Mouse (Mus musculus): Measurements from ENCODE around the gene Zcwpw1. TPM values are rescaled to one million over a fixed set of nuclear protein-coding genes. Genes with fewer than 3 reads are reported as not detected.
"Not testable (repeated sequence)": the region's sequence is repeated elsewhere in the genome, so short reads cannot be mapped to it uniquely, and the experiment has no call there.

The Zcwpw1 gene
- polyA plus RNA-seq, 1 experiment from 2014 or later = 16.5 TPM

DNA sequence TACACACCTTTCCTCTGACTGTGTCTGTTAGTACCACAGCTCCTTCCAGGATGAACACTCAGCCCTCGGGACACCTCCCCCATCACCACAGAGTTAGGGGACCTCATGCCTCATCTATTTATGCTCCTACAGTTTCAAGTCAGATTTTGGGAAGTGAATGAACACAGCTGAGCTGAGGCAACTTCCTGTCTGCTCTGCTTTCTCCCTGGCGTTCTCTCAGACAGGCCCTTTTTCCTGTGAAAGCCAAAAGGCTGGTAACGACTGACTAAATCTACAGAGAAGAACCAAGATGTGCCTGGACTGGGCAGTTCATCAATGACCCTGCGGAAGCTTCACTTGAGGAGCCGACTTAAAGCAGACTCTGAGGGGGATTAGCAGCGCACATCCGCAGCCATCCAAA lies 42.6 kb downstream of the Zcwpw1 start:
- no peak overlapping the region for H3K27ac ChIP-seq (replicated peaks; ENCODE audit: low read depth, low read length)
- no peak overlapping the region for H3K9ac ChIP-seq (ENCODE audit: low read depth, low read length)
- no peak overlapping the region for H3K4me2 ChIP-seq (ENCODE audit: low read depth, low read length)
- 79% methylated on average over 7 of the region's 7 CpGs for WGBS
- ATAC-seq (ENCODE audit: low read depth) (no peak), DNase-seq (ENCODE audit: low spot score) (no peak)
- no peaks in the 10 kb centered on the region for H3K27me3 ChIP-seq (replicated peaks; ENCODE audit: control insufficient read depth, insufficient read depth, low read length)
- no peak overlapping the region for H3K4me3 ChIP-seq (ENCODE audit: low read depth, low read length)
- H3K36me3 ChIP-seq (ENCODE audit: control insufficient read depth, insufficient read depth, low read length) = no peaks in the 10 kb centered on the region
- H3K9me3 ChIP-seq (ENCODE audit: control insufficient read depth, low read length) = no peaks in the 10 kb centered on the region
- H3K4me1 ChIP-seq (ENCODE audit: control insufficient read depth, insufficient read depth, low read length) = no peaks in the 10 kb centered on the region

DNA sequence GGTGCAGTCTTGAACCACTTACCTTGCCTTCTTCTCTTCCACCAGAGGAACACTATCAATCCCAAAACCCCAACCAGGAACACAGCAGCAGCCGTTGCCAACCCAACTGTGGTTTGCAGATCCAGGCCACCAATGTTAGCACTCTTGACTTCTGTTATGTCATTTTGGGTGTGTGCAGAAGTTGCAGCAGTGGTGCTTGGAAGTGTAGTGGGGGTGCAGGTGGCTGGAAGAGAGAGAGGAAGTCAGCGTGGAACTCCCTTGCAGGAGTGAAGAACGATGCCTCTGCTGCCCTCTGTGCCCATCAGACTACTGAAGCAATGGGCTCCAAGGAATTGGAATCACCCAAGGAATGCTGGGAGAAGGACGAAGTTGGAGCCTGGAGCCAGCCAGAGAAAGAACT lies 43.5 kb downstream of the Zcwpw1 start:
- Histone ChIP-seq H3K27me3 (replicated peaks; ENCODE audit: control insufficient read depth, insufficient read depth, low read length) (no peaks in the 10 kb centered on the region), H3K9me3 (ENCODE audit: control insufficient read depth, low read length) (no peaks in the 10 kb centered on the region), H3K36me3 (ENCODE audit: control insufficient read depth, insufficient read depth, low read length) (no peaks in the 10 kb centered on the region), H3K9ac (ENCODE audit: low read depth, low read length) (no peak overlapping the region), H3K4me1 (ENCODE audit: control insufficient read depth, insufficient read depth, low read length) (no peaks in the 10 kb centered on the region), H3K4me3 (ENCODE audit: low read depth, low read length) (no peak overlapping the region), H3K4me2 (ENCODE audit: low read depth, low read length) (no peak overlapping the region), H3K27ac (replicated peaks; ENCODE audit: low read depth, low read length) (no peak overlapping the region)
- ATAC-seq (ENCODE audit: low read depth) (no peak), DNase-seq (ENCODE audit: low spot score) (no peak)
- 83% methylated on average over 4 of the region's 4 CpGs for WGBS

DNA sequence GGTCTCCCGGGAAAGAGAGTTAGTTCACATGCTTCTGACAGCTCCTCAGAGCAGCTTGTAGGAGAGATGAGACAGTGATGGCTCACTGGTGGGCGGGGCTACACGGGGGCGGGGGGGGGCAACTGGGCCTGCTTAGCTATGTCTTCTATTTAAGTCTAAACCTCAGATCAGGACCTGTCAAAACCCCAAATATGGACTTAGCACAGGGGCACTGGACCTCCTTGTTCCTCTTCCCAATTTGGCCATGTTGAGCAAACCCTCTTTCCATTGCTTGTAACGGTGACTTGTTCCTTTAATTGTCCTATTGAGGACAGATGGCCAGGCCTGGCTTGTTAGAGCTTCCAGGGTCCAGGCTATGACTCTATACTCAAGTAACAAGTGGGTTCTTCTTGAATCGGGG lies 43.9 kb downstream of the Zcwpw1 start:
- Histone ChIP-seq H3K4me1 (ENCODE audit: control insufficient read depth, insufficient read depth, low read length) (no peaks in the 10 kb centered on the region), H3K9me3 (ENCODE audit: control insufficient read depth, low read length) (no peaks in the 10 kb centered on the region), H3K27me3 (replicated peaks; ENCODE audit: control insufficient read depth, insufficient read depth, low read length) (no peaks in the 10 kb centered on the region), H3K4me3 (ENCODE audit: low read depth, low read length) (no peak overlapping the region), H3K27ac (replicated peaks; ENCODE audit: low read depth, low read length) (no peak overlapping the region), H3K4me2 (ENCODE audit: low read depth, low read length) (no peak overlapping the region), H3K36me3 (ENCODE audit: control insufficient read depth, insufficient read depth, low read length) (no peaks in the 10 kb centered on the region), H3K9ac (ENCODE audit: low read depth, low read length) (no peak overlapping the region)
- DNase-seq (ENCODE audit: low spot score) (no peak), ATAC-seq (ENCODE audit: low read depth) (no peak)
- WGBS = 63% methylated on average over 6 of the region's 6 CpGs

DNA sequence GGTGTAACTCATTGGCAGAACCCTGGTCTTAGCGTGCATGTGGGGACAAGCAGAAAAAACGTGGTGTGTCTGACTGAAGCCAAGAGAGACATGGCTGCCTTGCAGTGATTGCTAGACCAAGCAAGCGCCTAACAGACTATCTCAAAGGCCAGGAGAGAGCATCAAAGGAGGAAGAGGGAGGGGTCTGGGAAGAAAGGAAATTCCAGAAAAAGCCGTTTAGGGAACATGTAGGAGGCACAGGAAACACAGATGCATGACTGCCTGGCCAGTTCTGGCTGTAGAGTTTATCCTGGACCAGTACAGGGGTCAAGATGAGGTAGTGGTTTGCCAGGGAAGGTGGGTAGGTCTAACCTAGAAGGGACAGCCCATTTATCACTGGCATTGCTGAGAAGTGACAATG lies 45.9 kb downstream of the Zcwpw1 start:
- Histone ChIP-seq H3K4me1 (ENCODE audit: control insufficient read depth, insufficient read depth, low read length) (no peaks in the 10 kb centered on the region), H3K9me3 (ENCODE audit: control insufficient read depth, low read length) (no peaks in the 10 kb centered on the region), H3K4me2 (ENCODE audit: low read depth, low read length) (no peak overlapping the region), H3K9ac (ENCODE audit: low read depth, low read length) (no peak overlapping the region), H3K4me3 (ENCODE audit: low read depth, low read length) (no peak overlapping the region), H3K27ac (replicated peaks; ENCODE audit: low read depth, low read length) (no peak overlapping the region), H3K36me3 (ENCODE audit: control insufficient read depth, insufficient read depth, low read length) (no peaks in the 10 kb centered on the region), H3K27me3 (replicated peaks; ENCODE audit: control insufficient read depth, insufficient read depth, low read length) (no peaks in the 10 kb centered on the region)
- ATAC-seq (ENCODE audit: low read depth) (no peak), DNase-seq (ENCODE audit: low spot score) (no peak)
- WGBS = 42% methylated on average over 4 of the region's 4 CpGs

DNA sequence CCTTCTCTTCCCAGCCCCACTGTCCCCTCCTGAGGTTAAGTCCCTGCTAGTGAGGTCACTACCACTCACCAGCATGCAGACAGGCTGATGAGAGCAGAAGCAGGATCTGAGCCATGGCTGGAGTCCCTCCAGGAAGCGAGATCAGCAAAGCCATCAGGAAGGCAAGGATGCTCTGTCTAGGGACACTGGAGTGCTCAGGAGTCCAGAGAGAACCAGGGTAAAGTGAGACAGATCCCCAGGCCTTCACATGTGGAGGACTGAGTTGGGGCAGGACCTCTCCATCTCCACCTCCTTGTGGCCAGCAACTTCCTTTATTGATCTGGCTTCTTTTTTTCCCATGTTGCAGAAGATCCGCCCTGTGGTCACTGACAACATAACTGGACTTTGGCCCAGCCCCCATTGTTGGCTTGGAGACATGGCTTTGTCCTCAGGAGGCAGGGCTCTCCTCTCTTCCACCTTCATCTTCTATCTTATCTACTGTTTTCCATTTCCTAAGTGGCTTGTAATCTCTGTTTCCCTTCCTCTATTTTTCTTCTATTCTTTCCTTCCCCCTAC lies 48.4 kb downstream of the Zcwpw1 start, which contains the start of gene Pilra:
TSS of gene Pilra (minus strand) at position 316 of the 555 bp plus-strand sequence.
- H3K9me3 ChIP-seq (ENCODE audit: control insufficient read depth, low read length); H3K4me1 ChIP-seq (ENCODE audit: control insufficient read depth, insufficient read depth, low read length); DNase-seq (ENCODE audit: low spot score); H3K9ac ChIP-seq (ENCODE audit: low read depth, low read length); H3K36me3 ChIP-seq (ENCODE audit: control insufficient read depth, insufficient read depth, low read length); ATAC-seq (ENCODE audit: low read depth); H3K4me2 ChIP-seq (ENCODE audit: low read depth, low read length); H3K27ac ChIP-seq (replicated peaks; ENCODE audit: low read depth, low read length); H3K4me3 ChIP-seq (ENCODE audit: low read depth, low read length); H3K27me3 ChIP-seq (replicated peaks; ENCODE audit: control insufficient read depth, insufficient read depth, low read length): not testable (repeated sequence)
- 36% methylated on average over 2 of the region's 2 CpGs for WGBS

DNA sequence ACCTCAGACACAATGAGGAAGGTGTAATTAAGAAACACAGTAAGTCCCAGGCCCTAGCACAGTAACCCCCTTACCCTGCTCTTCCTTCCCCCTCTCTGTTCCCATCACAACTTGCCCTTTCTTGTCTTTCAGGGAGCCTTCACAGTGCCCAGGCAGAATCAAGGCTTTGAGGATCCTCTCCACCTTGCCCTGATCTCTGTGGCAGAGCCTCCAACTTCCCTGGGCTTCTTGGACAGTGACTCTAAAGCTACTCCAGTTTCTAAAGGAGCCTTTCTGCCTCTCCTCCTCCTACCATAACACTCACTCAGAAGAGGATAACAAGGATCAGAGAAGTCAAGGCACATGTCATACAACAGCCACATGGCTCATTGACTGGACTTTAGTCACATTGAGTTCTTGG lies 49.0 kb downstream of the Zcwpw1 start:
- DNase-seq (ENCODE audit: low spot score) (no peak), ATAC-seq (ENCODE audit: low read depth) (no peak)
- no peak overlapping the region for H3K4me3 ChIP-seq (ENCODE audit: low read depth, low read length)
- H3K9me3 ChIP-seq (ENCODE audit: control insufficient read depth, low read length) = no peaks in the 10 kb centered on the region
- no peak overlapping the region for H3K4me2 ChIP-seq (ENCODE audit: low read depth, low read length)
- no peaks in the 10 kb centered on the region for H3K27me3 ChIP-seq (replicated peaks; ENCODE audit: control insufficient read depth, insufficient read depth, low read length)
- no peaks in the 10 kb centered on the region for H3K4me1 ChIP-seq (ENCODE audit: control insufficient read depth, insufficient read depth, low read length)
- H3K36me3 ChIP-seq (ENCODE audit: control insufficient read depth, insufficient read depth, low read length) = no peaks in the 10 kb centered on the region
- no peak overlapping the region for H3K27ac ChIP-seq (replicated peaks; ENCODE audit: low read depth, low read length)
- H3K9ac ChIP-seq (ENCODE audit: low read depth, low read length) = no peak overlapping the region

DNA sequence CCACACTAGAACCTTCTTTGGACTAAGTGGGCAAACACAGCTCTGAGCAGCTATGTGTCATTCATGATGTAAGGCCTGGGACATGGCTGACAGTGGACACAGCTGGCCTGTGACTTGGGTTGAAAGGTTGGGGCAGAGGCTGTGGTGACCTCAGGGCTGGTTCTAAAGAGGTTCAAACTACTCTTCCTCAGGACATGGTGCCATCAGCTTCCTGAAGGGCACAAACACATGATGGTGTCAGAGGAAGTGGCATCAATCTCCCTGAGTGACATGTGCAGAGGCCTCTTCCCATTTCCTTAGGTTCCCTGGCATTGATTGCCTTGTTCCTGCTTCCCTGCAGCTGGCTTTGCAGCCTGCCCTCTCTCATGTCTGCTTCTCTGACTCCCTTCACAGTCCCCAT lies 49.5 kb downstream of the Zcwpw1 start:
- H3K4me1 ChIP-seq (ENCODE audit: control insufficient read depth, insufficient read depth, low read length); H3K9me3 ChIP-seq (ENCODE audit: control insufficient read depth, low read length); H3K36me3 ChIP-seq (ENCODE audit: control insufficient read depth, insufficient read depth, low read length); H3K27me3 ChIP-seq (replicated peaks; ENCODE audit: control insufficient read depth, insufficient read depth, low read length); H3K4me3 ChIP-seq (ENCODE audit: low read depth, low read length); H3K27ac ChIP-seq (replicated peaks; ENCODE audit: low read depth, low read length); H3K4me2 ChIP-seq (ENCODE audit: low read depth, low read length); ATAC-seq (ENCODE audit: low read depth); DNase-seq (ENCODE audit: low spot score); H3K9ac ChIP-seq (ENCODE audit: low read depth, low read length): not testable (repeated sequence)

DNA sequence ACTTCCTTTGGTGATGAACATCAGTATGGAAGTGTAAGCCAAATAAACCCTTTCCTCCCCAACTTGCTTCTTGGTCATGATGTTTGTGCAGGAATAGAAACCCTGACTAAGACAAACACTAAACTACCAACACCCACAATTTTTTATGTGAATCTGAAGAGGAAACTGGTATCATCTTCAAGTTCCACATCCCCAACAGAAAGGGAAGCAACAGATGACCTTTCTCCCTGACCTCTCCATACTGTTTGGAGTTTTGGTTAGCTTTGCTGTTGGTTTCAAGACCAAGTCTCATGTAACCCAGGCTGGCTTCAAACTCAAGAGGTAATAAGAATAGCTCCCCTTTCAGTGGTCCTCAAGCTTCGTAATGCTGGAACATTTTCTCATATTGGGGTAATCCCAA lies 62.7 kb downstream of the Zcwpw1 start:
- DNase-seq (ENCODE audit: low spot score); H3K9me3 ChIP-seq (ENCODE audit: control insufficient read depth, low read length); ATAC-seq (ENCODE audit: low read depth); H3K36me3 ChIP-seq (ENCODE audit: control insufficient read depth, insufficient read depth, low read length); H3K4me3 ChIP-seq (ENCODE audit: low read depth, low read length); H3K27me3 ChIP-seq (replicated peaks; ENCODE audit: control insufficient read depth, insufficient read depth, low read length); H3K4me1 ChIP-seq (ENCODE audit: control insufficient read depth, insufficient read depth, low read length); H3K27ac ChIP-seq (replicated peaks; ENCODE audit: low read depth, low read length); H3K4me2 ChIP-seq (ENCODE audit: low read depth, low read length); H3K9ac ChIP-seq (ENCODE audit: low read depth, low read length): not testable (repeated sequence)
- 86% methylated on average over 1 of the region's 1 CpGs for WGBS

DNA sequence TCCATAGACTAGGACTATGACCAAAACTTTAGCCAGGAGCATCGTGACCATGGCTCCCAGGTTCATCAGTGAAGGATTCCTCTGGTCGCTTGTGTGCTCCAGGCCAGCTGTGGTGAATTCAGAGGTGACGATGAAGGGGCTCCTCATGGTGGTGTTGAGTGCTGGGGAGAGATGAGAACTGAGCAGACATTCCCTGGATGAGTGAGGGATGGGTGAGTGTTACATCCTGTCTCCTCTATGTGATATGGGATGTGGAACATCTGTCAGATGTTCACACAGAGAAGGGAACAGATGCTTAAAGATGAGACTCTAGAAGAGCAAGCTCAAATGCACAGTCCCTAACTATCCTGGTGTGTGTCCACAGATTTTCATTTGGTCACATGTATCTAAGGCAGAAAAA lies 67.3 kb downstream of the Zcwpw1 start:
- 81% methylated on average over 3 of the region's 3 CpGs for WGBS
- DNase-seq (ENCODE audit: low spot score); H3K4me1 ChIP-seq (ENCODE audit: control insufficient read depth, insufficient read depth, low read length); ATAC-seq (ENCODE audit: low read depth); H3K27ac ChIP-seq (replicated peaks; ENCODE audit: low read depth, low read length); H3K27me3 ChIP-seq (replicated peaks; ENCODE audit: control insufficient read depth, insufficient read depth, low read length); H3K4me3 ChIP-seq (ENCODE audit: low read depth, low read length); H3K4me2 ChIP-seq (ENCODE audit: low read depth, low read length); H3K9ac ChIP-seq (ENCODE audit: low read depth, low read length); H3K36me3 ChIP-seq (ENCODE audit: control insufficient read depth, insufficient read depth, low read length); H3K9me3 ChIP-seq (ENCODE audit: control insufficient read depth, low read length): not testable (repeated sequence)

Data from embryonic facial prominence, embryonic 14.5 days (tissue).